Comparison of ENCODE assay signal across 11 mouse cellular contexts in the genomic region with DNA sequence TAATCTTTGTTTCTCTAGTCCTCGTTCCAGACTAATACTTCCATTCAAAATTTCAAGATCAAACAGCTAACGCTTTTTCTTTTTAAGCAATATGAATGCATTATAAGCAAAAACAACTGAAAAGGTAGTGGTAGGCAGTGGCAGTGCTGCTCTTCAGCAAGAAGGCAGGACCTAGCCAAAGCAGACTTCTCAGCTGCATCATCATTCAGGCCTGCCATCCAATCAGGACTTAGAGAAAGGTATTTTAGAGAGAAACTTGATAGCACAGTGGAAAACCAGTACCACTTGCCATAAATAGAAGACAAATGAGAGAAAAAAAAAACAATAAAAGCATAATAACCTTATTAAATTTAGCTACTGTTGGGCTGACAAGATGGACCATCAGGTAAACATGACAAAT. TPM values are rescaled to one million over a fixed set of nuclear protein-coding genes. Genes with fewer than 3 reads are reported as not detected.
DNase-seq lines count a peak whose midpoint lies in the region; ATAC-seq lines count a peak whose summit lies in the region.
"Had no signal": no experiment of that assay in that cellular context is flagged by ENCODE, and none has a peak within 500 bp of the region (broad histone marks: within the 10 kb centered on the region; RNA-seq: fewer than 3 reads in every experiment).

No protein-coding gene starts in this region.

- no peak for ATAC-seq in megakaryocyte, adult 5-6 weeks (ENCODE audit: poor library complexity, severe bottlenecking)
- no peak for ATAC-seq in embryonic facial prominence, embryonic 15.5 days (ENCODE audit: insufficient number of reproducible peaks, low FRiP score, low TSS enrichment, low read depth)
- no peak for ATAC-seq in liver, embryonic 13.5 days (ENCODE audit: low read depth)
- ATAC-seq in neural tube, embryonic 15.5 days (ENCODE audit: low FRiP score), result no peak
- ATAC-seq: intestine, embryonic 15.5 days had no signal

- no peak for DNase-seq in liver, embryonic 13.5 days
- no peak for DNase-seq in thymus, postnatal 0 days (ENCODE audit: low spot score)
- no peak for DNase-seq in cerebellum, adult 18-20 months
- DNase-seq: adrenal gland, postnatal 36 days; layer of hippocampus, postnatal 36 days had no signal

- no peak overlapping the region for H3K27ac ChIP-seq in embryonic facial prominence, embryonic 15.5 days (replicated peaks)
- no peak overlapping the region for H3K27ac ChIP-seq in liver, embryonic 13.5 days
- no peak overlapping the region for H3K27ac ChIP-seq in neural tube, embryonic 15.5 days (replicated peaks)
- H3K27ac ChIP-seq: intestine, embryonic 15.5 days had no signal

- 77% methylated on average over 2 of the region's 2 CpGs for WGBS in embryonic facial prominence, embryonic 15.5 days
- 75% methylated on average over 2 of the region's 2 CpGs for WGBS in liver, embryonic 13.5 days (ENCODE audit: insufficient replicate concordance)
- WGBS in neural tube, embryonic 15.5 days, result 93% methylated on average over 2 of the region's 2 CpGs

- H3K9ac ChIP-seq in embryonic facial prominence, embryonic 15.5 days, result no peak overlapping the region
- H3K9ac ChIP-seq in liver, embryonic 13.5 days, result no peak overlapping the region
- H3K9ac ChIP-seq in neural tube, embryonic 15.5 days (replicated peaks), result no peak overlapping the region
- H3K9ac ChIP-seq: intestine, embryonic 15.5 days had no signal

- H3K4me1 ChIP-seq in megakaryocyte, embryonic 14.5 days, result peaks cover 71% of the 10 kb centered on the region
- peaks cover 26% of the 10 kb centered on the region for H3K4me1 ChIP-seq in embryonic facial prominence, embryonic 15.5 days
- peaks cover 61% of the 10 kb centered on the region for H3K4me1 ChIP-seq in liver, embryonic 13.5 days (replicated peaks)
- peaks cover 49% of the 10 kb centered on the region for H3K4me1 ChIP-seq in neural tube, embryonic 15.5 days

- peaks cover 23% of the 10 kb centered on the region for H3K36me3 ChIP-seq in megakaryocyte, embryonic 14.5 days (replicated peaks; ENCODE audit: low read length)
- no peaks in the 10 kb centered on the region for H3K36me3 ChIP-seq in embryonic facial prominence, embryonic 15.5 days
- peaks cover 11% of the 10 kb centered on the region; the same call in 1 of the 2 replicates for H3K36me3 ChIP-seq in liver, embryonic 13.5 days
- no peaks in the 10 kb centered on the region for H3K36me3 ChIP-seq in neural tube, embryonic 15.5 days
- H3K36me3 ChIP-seq: intestine, embryonic 15.5 days had no signal

- H3K9me3 ChIP-seq in megakaryocyte, embryonic 14.5 days, result no peaks in the 10 kb centered on the region
- no peaks in the 10 kb centered on the region for H3K9me3 ChIP-seq in embryonic facial prominence, embryonic 15.5 days (replicated peaks)
- H3K9me3 ChIP-seq in liver, embryonic 13.5 days (replicated peaks), result no peaks in the 10 kb centered on the region
- H3K9me3 ChIP-seq in neural tube, embryonic 15.5 days (replicated peaks), result no peaks in the 10 kb centered on the region
- H3K9me3 ChIP-seq: intestine, embryonic 15.5 days had no signal

- peak overlapping the region; percentile 67 for H3K4me3 ChIP-seq in megakaryocyte, embryonic 14.5 days (replicated peaks)
- H3K4me3 ChIP-seq in embryonic facial prominence, embryonic 15.5 days (replicated peaks), result no peak overlapping the region
- H3K4me3 ChIP-seq in liver, embryonic 13.5 days (replicated peaks), result peak overlapping the region; percentile 85; the same call in 1 of the 2 replicates
- H3K4me3 ChIP-seq in neural tube, embryonic 15.5 days (replicated peaks), result no peak overlapping the region

- no peaks in the 10 kb centered on the region for H3K27me3 ChIP-seq in megakaryocyte, embryonic 14.5 days (replicated peaks)
- H3K27me3 ChIP-seq in embryonic facial prominence, embryonic 15.5 days, result no peaks in the 10 kb centered on the region
- H3K27me3 ChIP-seq in liver, embryonic 13.5 days, result 0 out of 2 replicates have a peak, but pooled peaks cover 4% of the 10 kb centered on the region
- no peaks in the 10 kb centered on the region for H3K27me3 ChIP-seq in neural tube, embryonic 15.5 days (replicated peaks)
- H3K27me3 ChIP-seq: intestine, embryonic 15.5 days had no signal

- H3K4me2 ChIP-seq in embryonic facial prominence, embryonic 15.5 days (replicated peaks), result peak overlapping the region; percentile 90; the same call in 1 of the 2 replicates
- H3K4me2 ChIP-seq in liver, embryonic 13.5 days, result peak overlapping the region; percentile 100; the same call in 1 of the 2 replicates
- H3K4me2 ChIP-seq in neural tube, embryonic 15.5 days, result peak overlapping the region; percentile 75

RNA-seq across cellular contexts. Expression of gene Usp31, which starts 2.0 kb away (rescaled TPM):
- polyA plus RNA-seq in megakaryocyte, embryonic 14.5 days (2012; ENCODE audit: insufficient read depth, low replicate concordance), result 0.20 and 0.89 TPM in 2 replicates
- 4.7 and 5.3 TPM in 2 replicates for total RNA-seq in megakaryocyte, adult 5-6 weeks (2015)
- 4.0 and 4.5 TPM in 2 replicates for total RNA-seq in megakaryocyte, adult 5-6 weeks (2017)
- polyA plus RNA-seq in embryonic facial prominence, embryonic 15.5 days (2015; fragmentation: Nextera tagmentation; extraction: Ambion mirVana), result 2.5 and 2.6 TPM in 2 replicates
- polyA plus RNA-seq in liver, embryonic 13.5 days (2015; fragmentation: Nextera tagmentation; extraction: Ambion mirVana), result 1.1 TPM in 2 replicates
- polyA plus RNA-seq in neural tube, embryonic 15.5 days (2015; fragmentation: Nextera tagmentation; extraction: Ambion mirVana), result 2.7 and 2.9 TPM in 2 replicates
- 1.4 and 1.7 TPM in 2 replicates for polyA plus RNA-seq in thymus, postnatal 0 days (2015; fragmentation: Nextera tagmentation; extraction: Ambion mirVana)

RNA-seq across cellular contexts. Expression of gene Scnn1g, which starts 29.2 kb away (rescaled TPM):
- polyA plus RNA-seq in megakaryocyte, embryonic 14.5 days (2012; ENCODE audit: insufficient read depth, low replicate concordance), result 0.15 TPM in 1 of 2 replicates, not detected in the other
- not detected in 2 replicates for total RNA-seq in megakaryocyte, adult 5-6 weeks (2015)
- not detected in 2 replicates for total RNA-seq in megakaryocyte, adult 5-6 weeks (2017)
- 2.0 TPM in 2 replicates for polyA plus RNA-seq in embryonic facial prominence, embryonic 15.5 days (2015; fragmentation: Nextera tagmentation; extraction: Ambion mirVana)
- not detected in 2 replicates for polyA plus RNA-seq in liver, embryonic 13.5 days (2015; fragmentation: Nextera tagmentation; extraction: Ambion mirVana)
- 0.28 TPM in 1 of 2 replicates, not detected in the other for polyA plus RNA-seq in neural tube, embryonic 15.5 days (2015; fragmentation: Nextera tagmentation; extraction: Ambion mirVana)
- 0.57 and 0.64 TPM in 2 replicates for polyA plus RNA-seq in thymus, postnatal 0 days (2015; fragmentation: Nextera tagmentation; extraction: Ambion mirVana)
- polyA plus RNA-seq: small intestine, adult 2 months had no signal

Comparison
In these comparisons a context has a peak if more than half of its experiments do, and no peak if none do; other contexts are left out.
1. H3K4me3 ChIP-seq: peak in megakaryocyte, embryonic 14.5 days (single experiment) and liver, embryonic 13.5 days (single experiment); none in embryonic facial prominence, embryonic 15.5 days (single experiment) and neural tube, embryonic 15.5 days (single experiment).
2. Peak in every context shown above with its lines, with median percentiles within 50 percentile points of each other: H3K4me2 ChIP-seq.